Mouse (Mus musculus) myocyte (in vitro differentiated cells): Measurements from ENCODE around the gene D17H6S53E. TPM values are rescaled to one million over a fixed set of nuclear protein-coding genes. Genes with fewer than 3 reads are reported as not detected.

Experiments used
- H3K27me3 ChIP-seq: one replicate; pipeline ENCODE4 v1.6.1; 2011; ENCODE audit not compliant: control insufficient read depth, insufficient read depth, insufficient read length
- H3K36me3 ChIP-seq: one replicate; pipeline ENCODE4 v1.6.1; 2011; ENCODE audit not compliant: control insufficient read depth, insufficient read depth
- H3K4me2 ChIP-seq: one replicate; pipeline ENCODE4 v1.6.1; 2011; ENCODE audit warnings: low read depth, control low read depth
- H3K4me3 ChIP-seq: one replicate; pipeline ENCODE4 v1.5.1; 2011; ENCODE audit warnings: mild to moderate bottlenecking, control low read depth, moderate library complexity
- H3K79me2 ChIP-seq: one replicate; pipeline ENCODE4 v1.6.1; 2011; ENCODE audit not compliant: control insufficient read depth, insufficient read depth
- H3ac ChIP-seq: one replicate; pipeline ENCODE4 v1.6.1; 2011; ENCODE audit not compliant: control insufficient read depth, insufficient read length
- CEBPB ChIP-seq: IDR thresholded peaks from 2 replicates; pipeline ENCODE4 v1.6.1; 2011; ENCODE audit warnings: mild to moderate bottlenecking, moderate library complexity; ENCODE audit not compliant: poor library complexity, insufficient read depth, severe bottlenecking
- E2F4 ChIP-seq: IDR thresholded peaks from one replicate; pipeline ENCODE4 v1.6.1; 2011; ENCODE audit warnings: mild to moderate bottlenecking, control low read depth, moderate library complexity; ENCODE audit not compliant: insufficient read depth
- MAX ChIP-seq: IDR thresholded peaks from one replicate; pipeline ENCODE4 v1.6.1; 2011; ENCODE audit warnings: low read depth, mild to moderate bottlenecking, control low read depth
- MYOD1 ChIP-seq, 3 experiments: IDR thresholded peaks; one replicate each; pipeline ENCODE4 v1.6.1; 2011; ENCODE audit warnings: control low read depth in 2 of 3, low read depth in 2 of 3, mild to moderate bottlenecking in 2 of 3, moderate library complexity in 1 of 3; ENCODE audit not compliant: insufficient read length in 2 of 3, control insufficient read depth in 1 of 3
- MYOG ChIP-seq, 3 experiments: IDR thresholded peaks; one replicate each; pipeline ENCODE4 v1.6.1; 2011; ENCODE audit warnings: control low read depth in 2 of 3, low read depth in 2 of 3, mild to moderate bottlenecking in 2 of 3; ENCODE audit not compliant: insufficient read length in 2 of 3, control insufficient read depth in 1 of 3, insufficient read depth in 1 of 3
- POLR2A ChIP-seq: IDR thresholded peaks from one replicate; pipeline ENCODE4 v1.6.1; 2011; ENCODE audit warnings: low read depth, mild to moderate bottlenecking, control low read depth, moderate library complexity; ENCODE audit not compliant: insufficient read length
- POLR2AphosphoS2 ChIP-seq: IDR thresholded peaks from one replicate; pipeline ENCODE4 v1.6.1; 2011; ENCODE audit warnings: low read depth, control low read depth; ENCODE audit not compliant: insufficient read length
- REST ChIP-seq: IDR thresholded peaks from one replicate; pipeline ENCODE4 v1.6.1; 2011; ENCODE audit warnings: mild to moderate bottlenecking, control low read depth, moderate library complexity; ENCODE audit not compliant: insufficient read depth, insufficient read length
- SRF ChIP-seq: IDR thresholded peaks from one replicate; pipeline ENCODE4 v1.6.1; 2011; ENCODE audit warnings: low read depth; ENCODE audit not compliant: control insufficient read depth, insufficient read length
- TCF12 ChIP-seq: IDR thresholded peaks from one replicate; pipeline ENCODE4 v1.6.1; 2011; ENCODE audit warnings: mild to moderate bottlenecking, control low read depth; ENCODE audit not compliant: poor library complexity, insufficient read depth, severe bottlenecking
- TCF3 ChIP-seq: IDR thresholded peaks from one replicate; pipeline ENCODE4 v1.6.1; 2011; ENCODE audit warnings: low read depth, control low read depth; ENCODE audit not compliant: insufficient read length
- USF1 ChIP-seq: IDR thresholded peaks from one replicate; pipeline ENCODE4 v1.6.1; 2011; ENCODE audit warnings: low read depth, mild to moderate bottlenecking, control low read depth, moderate library complexity
- polyA plus RNA-seq: library from polyadenylated mRNA; unstranded; fragments of >200 nt; fragmentation: generic; extraction: Trizol; gene quantifications from one replicate; pipeline ENCODE4 v1.2.1, GENCODE M21; 2012; ENCODE audit warnings: missing spikeins

The D17H6S53E gene
- polyA plus RNA-seq, 1 experiment: 12.8 TPM

DNA sequence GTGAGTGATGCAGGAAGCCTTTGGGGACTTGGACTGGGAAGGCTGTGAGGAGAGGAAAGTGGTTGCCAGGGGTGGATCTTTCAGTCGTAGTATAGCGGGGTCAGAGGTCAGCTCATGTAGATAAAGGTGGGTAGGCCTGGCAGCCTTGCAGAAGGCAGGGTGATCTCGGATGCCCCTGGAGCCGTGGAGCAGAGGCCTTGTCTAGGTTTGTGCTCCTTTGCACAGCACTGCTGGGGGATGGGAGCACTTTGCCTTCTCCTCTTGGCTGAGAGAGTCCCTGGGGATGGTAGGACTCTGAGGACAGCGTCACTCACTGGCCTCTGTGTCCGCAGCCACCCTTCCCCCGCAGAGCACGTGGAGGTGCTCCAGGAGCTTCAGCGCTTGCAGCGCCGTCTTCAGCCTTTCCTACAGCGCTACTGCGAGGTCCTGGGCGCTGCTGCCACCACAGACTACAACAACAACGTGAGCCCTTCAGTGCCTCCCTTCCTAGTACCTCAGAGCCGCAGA lies 14.4 kb downstream of the D17H6S53E start:
- Histone ChIP-seq H3K4me2 (no peak overlapping the region), H3K4me3 (no peak overlapping the region), H3K27me3 (no peaks in the 10 kb centered on the region), H3K79me2 (peaks cover 45% of the 10 kb centered on the region), H3K36me3 (peaks cover 25% of the 10 kb centered on the region), H3ac (no peak overlapping the region)
- TF ChIP-seq REST (no peak), TCF12 (no peak), POLR2A (no peak), MYOG (IDR thresholded peaks at IDR 0.05; ENCODE audit: control insufficient read depth in 1 of 3, insufficient read depth in 1 of 3, insufficient read length in 2 of 3, low read depth in 2 of 3) (no peak), MAX (no peak), USF1 (no peak), MYOD1 (IDR thresholded peaks at IDR 0.05; ENCODE audit: control insufficient read depth in 1 of 3, insufficient read length in 2 of 3, low read depth in 2 of 3) (no peak), SRF (no peak), E2F4 (no peak), TCF3 (no peak), CEBPB (no peak), POLR2AphosphoS2 (no peak)

DNA sequence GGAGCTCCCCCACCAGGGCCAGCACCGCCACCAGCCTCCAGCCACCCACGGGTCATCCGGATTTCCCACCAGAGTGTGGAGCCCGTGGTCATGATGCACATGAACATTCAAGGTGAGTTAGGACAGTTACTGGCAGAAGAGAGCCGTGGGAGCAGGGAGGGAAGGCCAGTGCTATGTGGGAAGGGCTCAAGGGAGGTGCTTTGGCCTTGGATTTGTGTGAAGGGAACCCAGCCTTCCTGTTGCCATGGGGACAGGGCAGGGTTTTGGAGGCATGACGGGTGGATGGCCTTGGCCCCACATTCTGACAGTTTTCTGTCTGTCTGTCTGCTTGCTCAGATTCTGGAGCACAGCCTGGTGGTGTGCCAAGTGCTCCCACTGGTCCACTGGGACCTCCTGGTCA lies 15.8 kb downstream of the D17H6S53E start:
- H3K4me2 ChIP-seq: no peak overlapping the region
- no peaks in the 10 kb centered on the region for H3K27me3 ChIP-seq
- peaks cover 27% of the 10 kb centered on the region for H3K36me3 ChIP-seq
- peaks cover 31% of the 10 kb centered on the region for H3K79me2 ChIP-seq
- TF ChIP-seq MYOD1 (IDR thresholded peaks at IDR 0.05; ENCODE audit: control insufficient read depth in 1 of 3, insufficient read length in 2 of 3, low read depth in 2 of 3): no peak
- TF ChIP-seq MYOG (IDR thresholded peaks at IDR 0.05; ENCODE audit: control insufficient read depth in 1 of 3, insufficient read depth in 1 of 3, insufficient read length in 2 of 3, low read depth in 2 of 3): no peak
- TF ChIP-seq E2F4: no peak
- no peak for TF ChIP-seq POLR2AphosphoS2
- TF ChIP-seq CEBPB: no peak
- no peak for TF ChIP-seq POLR2A
- no peak for TF ChIP-seq TCF12
- TF ChIP-seq SRF: no peak
- TF ChIP-seq REST: no peak
- TF ChIP-seq TCF3: no peak
- TF ChIP-seq MAX: no peak
- no peak overlapping the region for H3ac ChIP-seq
- H3K4me3 ChIP-seq: no peak overlapping the region

DNA sequence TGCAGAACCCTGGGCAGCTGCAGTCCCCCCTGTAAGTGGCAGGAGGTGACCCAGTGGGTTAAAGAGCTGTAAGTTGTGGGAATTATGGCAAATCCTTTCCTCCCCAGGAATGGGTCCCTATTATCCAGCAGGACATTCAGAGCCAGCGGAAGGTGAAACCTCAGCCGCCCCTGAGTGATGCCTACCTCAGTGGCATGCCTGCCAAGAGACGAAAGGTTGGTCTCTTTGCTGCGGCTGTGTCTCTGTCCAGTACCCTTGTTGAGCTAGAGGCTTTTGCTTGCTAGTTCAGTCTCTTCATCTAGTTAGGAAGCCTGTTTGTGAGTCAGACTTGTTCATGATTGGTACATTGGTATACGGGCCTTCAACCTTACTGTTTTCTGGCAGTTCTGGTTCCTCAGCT lies 20.0 kb downstream of the D17H6S53E start:
- H3ac ChIP-seq: no peak overlapping the region
- no peak overlapping the region for H3K4me3 ChIP-seq
- no peaks in the 10 kb centered on the region for H3K27me3 ChIP-seq
- H3K36me3 ChIP-seq: peaks cover 44% of the 10 kb centered on the region
- no peak overlapping the region for H3K4me2 ChIP-seq
- TF ChIP-seq TCF3 (no peak), E2F4 (no peak), MYOD1 (IDR thresholded peaks at IDR 0.05; ENCODE audit: control insufficient read depth in 1 of 3, insufficient read length in 2 of 3, low read depth in 2 of 3) (no peak), POLR2AphosphoS2 (peak; percentile 76), MYOG (IDR thresholded peaks at IDR 0.05; ENCODE audit: control insufficient read depth in 1 of 3, insufficient read depth in 1 of 3, insufficient read length in 2 of 3, low read depth in 2 of 3) (no peak), MAX (no peak), TCF12 (no peak), USF1 (no peak)
- H3K79me2 ChIP-seq: no peaks in the 10 kb centered on the region

DNA sequence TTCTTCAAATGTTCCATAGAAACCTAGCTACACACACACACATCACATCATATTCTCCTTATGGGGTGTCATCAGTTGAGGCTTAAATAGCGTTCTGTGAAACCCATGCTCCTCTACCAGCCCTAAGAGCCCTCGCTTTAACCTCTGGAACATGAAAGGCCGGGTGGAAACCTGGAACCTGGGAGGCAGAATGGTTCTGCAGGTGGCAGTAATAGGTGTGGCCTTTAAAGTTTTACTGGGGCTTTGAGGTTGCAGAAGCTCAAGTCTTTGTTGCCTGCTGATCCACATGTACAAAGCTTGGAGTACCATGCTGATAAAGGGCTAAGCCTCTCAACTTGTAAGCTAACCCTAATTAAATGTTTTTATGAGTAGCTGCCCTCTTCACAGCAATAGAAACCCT lies 21.2 kb downstream of the D17H6S53E start:
- Histone ChIP-seq H3K36me3 (peaks cover 38% of the 10 kb centered on the region), H3K27me3 (no peaks in the 10 kb centered on the region), H3K4me2 (no peak overlapping the region), H3K4me3 (no peak overlapping the region), H3ac (no peak overlapping the region), H3K79me2 (no peaks in the 10 kb centered on the region)
- TF ChIP-seq E2F4: no peak
- peak; percentile 13 for TF ChIP-seq POLR2AphosphoS2

DNA sequence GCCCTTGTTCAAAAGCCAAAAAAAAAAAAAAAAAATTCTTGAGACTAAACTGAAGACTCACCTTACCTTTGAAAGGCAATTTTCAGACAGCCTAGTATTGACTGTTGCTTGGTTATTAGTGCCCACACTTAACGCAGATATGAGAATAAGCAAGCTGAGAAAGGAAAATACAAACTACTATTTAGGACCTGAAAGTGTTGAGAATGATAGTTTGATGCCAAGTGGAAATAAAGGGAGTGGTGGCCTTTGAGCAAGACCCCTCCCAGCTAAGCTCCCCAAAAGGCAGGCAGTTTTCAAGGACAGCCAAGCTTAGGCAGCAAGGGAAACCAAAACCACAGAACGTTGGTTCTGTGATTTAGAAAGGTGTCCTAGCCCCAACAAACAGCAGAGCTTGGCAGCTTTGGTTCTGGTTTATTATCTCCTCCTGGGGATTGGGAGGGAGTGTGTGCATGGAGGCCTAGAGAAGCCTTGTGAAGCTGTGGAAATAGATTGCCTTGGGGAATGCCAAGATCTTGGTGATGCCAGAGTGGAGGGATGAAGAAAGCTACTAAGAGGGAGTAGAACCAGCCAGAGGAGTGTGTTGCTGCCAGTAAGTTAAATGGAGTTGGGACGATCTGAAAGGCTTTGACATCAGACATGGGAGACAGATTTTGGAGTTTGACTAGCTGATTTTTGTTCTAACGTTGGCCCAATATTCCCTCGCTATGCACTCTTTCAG lies 21.9 kb downstream of the D17H6S53E start:
- Histone ChIP-seq H3K4me2 (no peak overlapping the region), H3K27me3 (no peaks in the 10 kb centered on the region), H3ac (no peak overlapping the region), H3K79me2 (no peaks in the 10 kb centered on the region), H3K36me3 (peaks cover 38% of the 10 kb centered on the region), H3K4me3 (no peak overlapping the region)
- TF ChIP-seq POLR2AphosphoS2 (peak; percentile 87), SRF (no peak), REST (no peak), E2F4 (no peak)
